Mouse (Mus musculus) T-cell, adult 2 months (primary cell): Measurements from ENCODE around the gene Mtif2.
"Not testable (repeated sequence)": the region's sequence is repeated elsewhere in the genome, so short reads cannot be mapped to it uniquely, and the experiment has no call there.

Experiments
- DNase-seq: peaks from one replicate; pipeline ENCODE4 v3.0.0; 2022; ENCODE audit warnings: low spot score

Mtif2 gene

GRCm38 (mm10) chr11:29525988-29526794, at the start of gene Mtif2:
Gene Mtif2 (plus strand): TSS chr11:29526408.
- DNase-seq, result peak; percentile 56

- no peak for DNase-seq
Measured at GRCm38 (mm10) chr11:29493135-29493534, 33.1 kb upstream of the Mtif2 start.

GRCm38 (mm10) chr11:29496962-29497361, 29.2 kb upstream of the Mtif2 start:
- DNase-seq, result no peak

- no peak for DNase-seq
Measured at GRCm38 (mm10) chr11:29503948-29504893, 22.0 kb upstream of the Mtif2 start.

DNA sequence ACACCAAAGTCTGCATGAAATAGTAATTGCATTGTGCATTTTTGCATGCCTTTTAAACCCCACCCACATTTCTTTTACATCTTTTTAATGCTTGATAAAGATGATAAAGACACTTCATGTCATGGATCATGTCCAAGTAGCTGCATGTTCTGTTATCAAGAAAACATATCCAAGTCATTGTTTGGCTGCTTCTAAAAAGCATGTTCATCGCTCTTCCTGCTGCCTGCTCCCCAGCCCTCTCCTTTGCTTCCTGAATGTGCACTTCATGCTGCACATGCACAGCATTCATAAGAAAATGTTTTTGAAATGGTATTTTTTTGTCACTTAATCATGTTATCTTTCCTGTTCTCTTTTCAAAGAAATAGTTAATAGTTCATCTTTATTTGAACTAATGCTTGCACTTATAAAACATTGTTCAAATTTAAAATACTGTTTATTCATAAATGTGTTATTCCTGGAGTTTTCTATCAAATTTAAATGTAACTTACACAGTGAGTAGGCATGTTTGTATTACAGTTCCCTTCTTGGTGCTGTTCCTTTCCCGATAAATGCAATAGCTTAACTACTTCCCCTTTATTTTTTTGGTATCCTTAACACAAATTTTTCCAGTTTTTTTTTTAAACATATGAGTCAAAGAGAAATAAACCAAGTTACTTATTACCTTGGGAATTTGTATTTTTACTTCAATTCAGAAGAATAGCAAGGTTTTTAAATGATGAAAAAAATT, 21.1 kb upstream of the Mtif2 start:
- DNase-seq, result no peak

GRCm38 (mm10) chr11:29509421-29509820, 16.8 kb upstream of the Mtif2 start:
- DNase-seq, result no peak

- DNase-seq, result no peak
Measured at GRCm38 (mm10) chr11:29512818-29513535, 13.2 kb upstream of the Mtif2 start.

DNA sequence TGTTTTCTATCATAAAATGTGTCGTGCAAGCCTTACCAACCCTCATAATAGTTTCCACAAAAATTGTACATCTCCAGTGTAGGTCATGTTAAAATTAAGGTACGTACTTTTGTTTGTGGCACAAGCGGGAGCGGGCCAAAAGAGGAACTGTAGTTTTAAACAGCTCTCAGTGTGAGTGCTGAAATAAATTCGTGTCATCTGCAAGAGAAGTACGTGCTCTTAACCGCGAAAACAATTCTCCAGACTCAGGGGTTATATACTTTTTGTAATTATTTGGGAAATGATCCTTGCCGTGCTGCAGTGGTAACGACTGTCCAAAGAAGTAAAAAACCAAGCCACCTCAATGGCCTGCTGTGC, 11.9 kb upstream of the Mtif2 start:
- no peak for DNase-seq

DNA sequence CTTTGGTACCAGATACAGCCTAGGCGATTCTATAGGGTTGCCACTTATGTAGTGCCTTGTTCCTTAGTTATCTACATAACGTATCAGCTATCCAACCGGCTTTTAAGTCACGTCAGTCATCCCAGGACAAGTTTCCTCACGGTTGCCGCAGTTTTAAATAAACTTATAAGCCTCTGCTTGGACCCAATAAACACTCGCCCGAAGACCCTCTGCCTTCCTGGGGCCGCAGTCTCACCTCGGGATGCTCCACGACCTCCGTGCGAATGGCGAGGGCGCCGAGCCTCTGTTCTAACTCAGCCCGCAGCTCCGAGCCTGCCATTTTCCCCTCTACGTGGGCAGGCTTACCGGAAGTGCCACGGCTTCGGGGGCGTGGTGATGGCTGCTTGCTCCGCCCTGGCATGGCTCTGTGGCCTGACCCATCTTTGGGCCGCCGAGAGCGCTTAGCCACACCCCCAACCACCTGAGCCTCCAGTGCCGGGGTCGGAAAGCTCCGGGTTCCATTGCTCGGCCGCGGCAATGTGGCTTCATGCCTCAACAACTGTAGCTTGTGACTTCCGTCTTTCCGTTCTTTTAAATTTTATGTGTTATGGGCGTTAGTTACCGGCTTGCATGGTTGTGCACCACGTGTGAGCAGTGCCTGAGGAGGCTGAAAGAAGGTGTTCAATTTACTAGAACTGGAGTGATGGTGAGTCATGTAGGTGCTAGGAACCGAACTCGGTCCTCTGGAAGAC, 11.4 kb upstream of the Mtif2 start, which contains the start of gene Prorsd1:
TSS of gene Prorsd1 (minus strand) at position 352 of the 731 bp plus-strand sequence.
- DNase-seq, result peak; percentile 91

GRCm38 (mm10) chr11:29538201-29538600, 12.0 kb downstream of the Mtif2 start:
- no peak for DNase-seq

GRCm38 (mm10) chr11:29544225-29544945, 18.2 kb downstream of the Mtif2 start:
- DNase-seq, result no peak

GRCm38 (mm10) chr11:29545150-29545752, 19.0 kb downstream of the Mtif2 start:
- DNase-seq, result not testable (repeated sequence)

DNA sequence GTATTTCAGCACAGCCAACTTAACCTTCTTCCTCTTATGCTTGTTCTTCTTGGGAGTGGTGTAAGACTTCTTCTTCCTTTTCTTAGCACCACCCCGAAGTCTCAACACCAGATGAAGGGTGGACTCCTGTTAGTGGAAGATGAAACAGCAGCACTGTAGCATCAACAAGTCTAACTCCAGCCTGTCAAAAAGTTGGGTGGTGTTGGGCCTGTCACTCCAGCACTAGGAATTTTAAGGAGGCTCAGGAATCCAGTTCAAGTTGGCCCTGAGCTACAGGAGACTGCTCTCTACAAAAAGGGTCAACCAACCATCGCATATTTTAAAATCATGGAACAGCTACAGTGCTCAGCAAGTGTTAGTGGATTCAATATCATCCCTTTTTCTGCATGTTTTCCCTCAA, 20.1 kb downstream of the Mtif2 start:
- not testable (repeated sequence) for DNase-seq

DNA sequence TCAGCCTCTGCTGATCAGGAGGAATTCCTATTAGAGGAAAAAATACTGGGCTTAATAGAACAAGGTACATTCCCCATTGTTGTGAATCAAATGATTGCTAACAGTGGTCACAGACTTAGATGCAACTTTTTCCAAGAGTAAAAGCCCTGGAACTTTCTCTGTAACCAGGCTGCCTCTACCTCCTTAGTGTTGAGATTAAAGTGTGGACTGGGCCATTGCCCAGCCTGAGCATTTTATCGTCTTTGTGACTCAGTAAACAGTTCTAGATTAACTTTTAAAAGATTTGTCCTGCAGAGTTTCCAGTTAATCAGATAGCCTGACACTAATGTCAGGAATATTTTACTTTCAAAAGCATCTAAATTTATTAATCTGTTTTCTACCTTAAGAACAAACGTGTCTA, 20.6 kb downstream of the Mtif2 start:
- no peak for DNase-seq

DNA sequence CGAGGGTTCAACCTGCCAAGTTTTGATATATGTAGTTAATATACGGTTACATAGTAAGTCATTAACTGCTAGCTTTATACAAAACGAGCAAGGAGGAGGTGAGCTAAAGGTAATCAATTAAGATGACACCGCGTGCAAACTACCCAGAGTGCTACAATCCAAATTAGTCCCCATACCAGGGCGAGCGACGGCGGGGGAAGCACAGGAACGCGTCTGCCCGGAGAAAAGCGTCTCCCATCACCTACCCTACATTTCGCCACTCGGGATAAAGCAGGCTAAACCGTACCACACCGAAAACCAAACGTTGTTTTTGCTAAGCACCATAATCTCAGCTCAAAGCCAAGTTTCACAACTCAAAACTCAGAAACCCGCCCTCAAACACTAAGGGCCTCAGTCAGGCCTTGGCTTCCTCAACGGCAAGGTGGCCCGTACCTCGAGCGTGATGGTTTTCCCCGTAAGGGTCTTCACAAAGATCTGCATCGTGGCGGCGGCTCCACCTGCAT, 21.1 kb downstream of the Mtif2 start:
- no peak for DNase-seq

GRCm38 (mm10) chr11:29547752-29548503, 21.7 kb downstream of the Mtif2 start, which contains the start of the genes Clhc1 and Rps27a:
Gene Clhc1 (plus strand): TSS chr11:29547950.
Gene Rps27a (minus strand): TSS chr11:29548109.
- peak; percentile 91 for DNase-seq

DNA sequence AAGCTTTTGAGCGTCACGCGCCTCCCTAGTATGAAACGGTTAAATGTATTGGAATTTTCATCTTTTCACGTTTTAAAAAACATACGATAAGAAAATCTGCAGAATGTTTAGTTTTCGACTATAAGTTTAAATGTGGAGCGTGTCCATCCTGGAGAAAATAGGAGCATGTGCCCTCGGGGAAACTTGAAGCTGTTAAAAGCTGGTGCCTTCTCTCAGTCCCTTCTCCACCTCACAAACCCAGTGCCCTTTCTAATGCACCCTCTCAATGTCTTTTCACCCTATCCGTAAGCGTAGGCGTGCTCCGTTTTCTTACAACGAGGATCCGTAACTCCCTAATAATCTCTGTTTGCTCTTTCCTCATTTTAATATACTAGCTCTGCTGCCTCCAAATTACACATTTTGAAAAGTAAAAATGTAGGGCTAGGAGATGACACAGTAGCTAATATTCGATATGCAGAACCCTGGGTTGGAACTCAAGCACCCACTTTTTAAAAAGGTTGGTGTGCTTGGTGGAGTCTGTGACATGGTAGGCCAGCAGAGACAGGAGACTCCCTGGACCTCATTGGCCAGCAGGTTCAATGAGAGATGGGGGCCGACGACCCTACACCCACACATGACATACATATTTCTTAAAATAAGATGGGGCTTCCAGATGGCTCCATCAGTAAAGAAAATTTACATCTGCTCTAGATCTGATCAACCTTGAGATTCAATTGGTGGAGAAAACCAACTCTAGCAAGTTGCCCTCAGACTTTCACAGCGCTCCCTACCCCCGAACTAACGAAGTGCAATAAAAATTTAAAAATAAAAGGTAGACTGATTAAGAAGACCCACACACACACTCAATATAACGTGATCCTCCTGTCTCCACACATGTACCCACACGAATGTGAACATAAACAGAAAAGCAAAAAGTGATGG, 22.6 kb downstream of the Mtif2 start:
- no peak for DNase-seq

GRCm38 (mm10) chr11:29549425-29549778, 23.2 kb downstream of the Mtif2 start:
- no peak for DNase-seq
